Mouse (Mus musculus) hindbrain, embryonic 15.5 days (tissue): Measurements from ENCODE around the gene Abcc12. TPM values are rescaled to one million over a fixed set of nuclear protein-coding genes. Genes with fewer than 3 reads are reported as not detected.

Experiments
- ATAC-seq: fragments of 200-750 bp; cut with Nextera tagmentation; 2 replicates; pipeline ENCODE4 v1.8.0; 2017; ENCODE audit warnings: low read depth, moderate number of reproducible peaks, moderate TSS enrichment; ENCODE audit not compliant: low FRiP score
- H3K27ac ChIP-seq: fragments of 300-500 bp; sonication (generic); replicated peaks from 2 replicates; pipeline ENCODE4 v1.5.1; 2015; ENCODE audit warnings: mild to moderate bottlenecking, inconsistent platforms
- H3K27me3 ChIP-seq: fragments of 300-500 bp; sonication (generic); 2 replicates; pipeline ENCODE4 v1.6.1; 2015; ENCODE audit warnings: control low read depth, inconsistent platforms
- H3K36me3 ChIP-seq: fragments of 300-500 bp; sonication (generic); 2 replicates; pipeline ENCODE4 v1.6.1; 2015; ENCODE audit warnings: control low read depth, inconsistent platforms
- H3K4me1 ChIP-seq: fragments of 300-500 bp; sonication (generic); replicated peaks from 2 replicates; pipeline ENCODE4 v1.6.1; 2015; ENCODE audit warnings: control low read depth, inconsistent platforms
- H3K4me2 ChIP-seq: fragments of 300-500 bp; sonication (generic); 2 replicates; pipeline ENCODE4 v1.6.1; 2015; ENCODE audit warnings: moderate library complexity, mild to moderate bottlenecking, inconsistent platforms
- H3K4me3 ChIP-seq: fragments of 300-500 bp; sonication (generic); 2 replicates; pipeline ENCODE4 v1.5.1; 2015; ENCODE audit warnings: mild to moderate bottlenecking, inconsistent platforms
- H3K9ac ChIP-seq: fragments of 300-500 bp; sonication (generic); 2 replicates; pipeline ENCODE4 v1.6.1; 2015; ENCODE audit warnings: inconsistent platforms
- H3K9me3 ChIP-seq: fragments of 300-500 bp; sonication (generic); 2 replicates; pipeline ENCODE4 v1.6.1; 2016; ENCODE audit warnings: control low read depth, inconsistent platforms
- WGBS: fragments of 180-500 bp; shearing (Covaris S2); methylation state at CpG from one replicate; pipeline ENCODE4 v1.1.7; 2015; 5-methylcytosine and 5-hydroxymethylcytosine counted together
- polyA plus RNA-seq: library from polyadenylated mRNA; unstranded; fragments of >200 nt; fragmentation: Nextera tagmentation; extraction: Ambion mirVana; gene quantifications from 2 replicates; pipeline ENCODE4 v1.2.1, GENCODE M21; 2015

Abcc12 gene
- polyA plus RNA-seq, 1 experiment from 2014 or later = 0.23 TPM

DNA sequence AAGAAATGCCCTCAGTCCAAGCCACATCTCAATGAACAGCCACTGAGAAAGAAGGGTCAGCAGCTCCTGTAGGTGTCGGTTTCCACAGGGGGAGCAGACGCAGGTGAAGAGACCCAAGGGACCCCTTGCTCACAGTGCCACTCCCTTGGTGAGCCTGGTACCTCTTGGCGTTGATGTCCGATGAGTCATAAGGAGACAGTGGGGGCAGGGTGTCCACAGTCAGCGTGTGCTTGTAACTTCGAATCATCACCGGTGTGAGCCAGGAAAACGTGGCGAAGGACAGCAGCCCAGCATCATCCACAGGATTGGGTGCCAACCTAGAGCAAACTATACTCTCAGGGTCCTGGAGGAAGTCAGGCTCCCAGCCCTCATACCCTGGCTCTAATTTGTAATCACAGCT, 16.8 kb downstream of the Abcc12 start:
- H3K4me3 ChIP-seq = no peak overlapping the region
- no peaks in the 10 kb centered on the region for H3K27me3 ChIP-seq
- H3K9me3 ChIP-seq = no peaks in the 10 kb centered on the region
- no peak overlapping the region for H3K9ac ChIP-seq
- no peak overlapping the region for H3K4me2 ChIP-seq
- H3K27ac ChIP-seq = no peak overlapping the region
- H3K36me3 ChIP-seq = no peaks in the 10 kb centered on the region
- no peak for ATAC-seq
- 88% methylated on average over 9 of the region's 9 CpGs for WGBS
- H3K4me1 ChIP-seq = no peaks in the 10 kb centered on the region

DNA sequence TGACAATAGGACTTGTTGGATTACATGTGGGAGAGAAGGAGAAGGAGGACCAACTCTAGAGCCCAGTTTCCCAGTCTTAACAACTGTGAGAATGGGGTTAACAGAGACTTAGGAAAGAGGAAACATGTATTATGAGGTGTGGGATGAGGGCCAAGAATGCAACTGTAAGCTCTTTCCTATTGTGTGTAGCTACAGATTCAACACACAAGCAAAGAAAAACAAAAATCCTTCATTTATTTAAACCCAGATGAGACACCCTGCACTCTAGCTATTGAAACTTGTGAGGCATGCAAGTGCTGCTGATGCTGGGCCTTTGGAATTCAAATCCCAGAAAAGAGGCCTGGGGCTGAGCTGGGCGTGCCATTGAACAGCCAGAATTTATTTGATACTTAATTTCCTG, 18.7 kb downstream of the Abcc12 start:
- no peak overlapping the region for H3K27ac ChIP-seq
- no peaks in the 10 kb centered on the region for H3K9me3 ChIP-seq
- ATAC-seq = no peak
- H3K9ac ChIP-seq = no peak overlapping the region
- H3K36me3 ChIP-seq = no peaks in the 10 kb centered on the region
- no peak overlapping the region for H3K4me2 ChIP-seq
- H3K27me3 ChIP-seq = no peaks in the 10 kb centered on the region
- 41% methylated on average over 1 of the region's 1 CpGs for WGBS
- no peaks in the 10 kb centered on the region for H3K4me1 ChIP-seq
- no peak overlapping the region for H3K4me3 ChIP-seq

DNA sequence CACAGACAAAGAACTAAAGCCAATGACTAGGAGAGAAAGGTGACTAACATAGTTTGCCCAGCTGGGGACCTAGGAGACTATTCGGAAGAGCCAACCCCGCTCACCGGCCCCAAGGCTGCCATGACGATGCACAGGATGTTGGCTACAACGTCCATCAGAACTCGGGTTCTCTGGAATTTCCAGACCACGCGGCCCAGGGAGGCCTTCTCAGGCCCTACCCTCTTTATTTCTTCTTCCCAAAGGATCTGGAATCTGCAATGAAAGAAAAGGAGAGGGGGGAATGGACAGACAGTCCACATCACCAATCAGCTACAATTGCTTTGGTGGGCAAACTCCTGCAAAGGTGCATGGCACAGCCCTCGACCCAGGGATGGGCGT, 19.8 kb downstream of the Abcc12 start:
- WGBS = 89% methylated on average over 10 of the region's 10 CpGs
- H3K9me3 ChIP-seq = no peaks in the 10 kb centered on the region
- no peaks in the 10 kb centered on the region for H3K36me3 ChIP-seq
- no peaks in the 10 kb centered on the region for H3K27me3 ChIP-seq
- H3K4me3 ChIP-seq = no peak overlapping the region
- H3K4me1 ChIP-seq = no peaks in the 10 kb centered on the region
- H3K9ac ChIP-seq = no peak overlapping the region
- H3K27ac ChIP-seq = no peak overlapping the region
- ATAC-seq = no peak
- no peak overlapping the region for H3K4me2 ChIP-seq

DNA sequence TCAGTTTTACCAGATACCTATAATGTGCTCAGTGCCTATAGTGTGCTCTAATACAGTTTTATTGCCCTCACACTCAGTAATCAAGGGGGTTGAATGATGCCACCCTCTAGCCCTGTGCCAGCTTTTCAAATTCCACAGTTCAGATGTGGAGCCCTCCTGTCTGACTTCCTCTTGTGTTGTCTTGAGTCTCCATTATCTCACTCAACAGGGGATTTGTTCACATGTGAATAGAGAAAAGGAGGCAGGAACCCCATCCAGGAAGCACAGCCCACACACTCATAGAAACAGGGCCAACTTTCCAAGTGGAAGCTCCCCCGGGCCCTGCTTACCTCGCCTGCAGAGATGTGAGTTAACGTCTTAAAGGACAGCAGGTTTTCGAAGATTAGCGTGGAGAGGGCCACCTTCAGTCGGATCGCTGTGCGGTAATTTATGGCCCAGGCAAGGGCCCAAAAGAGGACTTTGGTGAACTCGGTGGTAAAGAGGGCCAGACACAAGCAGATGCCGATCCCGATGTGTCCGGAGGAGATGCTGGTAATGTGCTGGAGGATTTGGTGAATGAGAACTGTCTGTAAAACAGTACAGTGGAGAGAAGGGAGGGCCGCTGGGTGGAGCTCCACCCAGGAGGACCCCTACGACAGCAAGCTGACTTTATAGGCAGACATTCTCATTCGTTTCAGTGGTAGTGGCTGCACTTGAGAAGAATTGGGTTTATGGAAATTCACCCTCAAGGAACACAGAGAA, 20.4 kb downstream of the Abcc12 start:
- Histone ChIP-seq H3K36me3 (no peaks in the 10 kb centered on the region), H3K9me3 (no peaks in the 10 kb centered on the region), H3K4me2 (no peak overlapping the region), H3K27ac (no peak overlapping the region), H3K27me3 (no peaks in the 10 kb centered on the region), H3K9ac (no peak overlapping the region), H3K4me3 (no peak overlapping the region), H3K4me1 (no peaks in the 10 kb centered on the region)
- WGBS = 76% methylated on average over 15 of the region's 15 CpGs
- ATAC-seq = no peak

DNA sequence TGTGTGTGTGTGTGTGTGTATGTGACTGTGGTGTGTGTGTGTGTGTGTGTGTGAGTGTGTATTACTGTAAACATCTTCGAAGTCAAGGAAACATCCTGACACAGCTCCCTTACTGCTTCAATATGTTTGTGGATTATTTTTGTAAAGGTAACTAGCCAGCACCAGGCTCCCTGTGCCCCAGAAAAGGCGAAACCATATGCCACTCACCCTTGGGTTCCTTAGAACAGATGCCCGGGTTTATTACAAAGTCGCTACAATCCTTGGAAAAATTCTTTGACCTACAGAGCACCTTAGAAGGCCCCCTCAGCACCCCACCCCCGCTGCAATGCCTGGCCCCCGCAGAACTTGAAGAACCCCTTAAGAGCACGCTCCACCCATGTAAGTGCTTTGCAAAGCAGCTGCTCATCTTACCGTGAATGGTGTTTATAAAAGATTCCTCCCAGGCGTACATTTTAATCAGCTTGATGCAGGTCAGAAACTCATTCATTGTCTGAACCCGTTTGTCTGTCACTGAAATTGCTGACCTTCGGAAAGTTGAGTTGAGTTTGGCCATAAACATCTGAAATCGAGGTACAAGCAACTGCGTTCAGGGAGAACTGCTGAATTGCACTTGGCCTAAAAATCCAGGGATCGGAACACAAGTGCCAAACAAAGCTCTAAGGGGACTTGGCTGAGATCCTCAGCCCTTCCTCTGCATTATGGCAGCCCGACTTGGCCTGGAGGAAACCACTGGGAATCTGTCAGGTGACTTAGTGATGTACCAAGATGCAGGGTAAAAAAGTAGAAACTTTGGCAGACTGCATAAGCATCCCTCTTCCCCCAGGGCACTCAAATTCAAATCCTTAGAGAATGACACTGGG, 23.1 kb downstream of the Abcc12 start:
- H3K9me3 ChIP-seq = no peaks in the 10 kb centered on the region
- ATAC-seq = no peak
- 74% methylated on average over 15 of the region's 15 CpGs for WGBS
- no peaks in the 10 kb centered on the region for H3K27me3 ChIP-seq
- no peaks in the 10 kb centered on the region for H3K36me3 ChIP-seq
- H3K9ac ChIP-seq = no peak overlapping the region
- no peaks in the 10 kb centered on the region for H3K4me1 ChIP-seq
- no peak overlapping the region for H3K27ac ChIP-seq
- H3K4me3 ChIP-seq = no peak overlapping the region
- no peak overlapping the region for H3K4me2 ChIP-seq

DNA sequence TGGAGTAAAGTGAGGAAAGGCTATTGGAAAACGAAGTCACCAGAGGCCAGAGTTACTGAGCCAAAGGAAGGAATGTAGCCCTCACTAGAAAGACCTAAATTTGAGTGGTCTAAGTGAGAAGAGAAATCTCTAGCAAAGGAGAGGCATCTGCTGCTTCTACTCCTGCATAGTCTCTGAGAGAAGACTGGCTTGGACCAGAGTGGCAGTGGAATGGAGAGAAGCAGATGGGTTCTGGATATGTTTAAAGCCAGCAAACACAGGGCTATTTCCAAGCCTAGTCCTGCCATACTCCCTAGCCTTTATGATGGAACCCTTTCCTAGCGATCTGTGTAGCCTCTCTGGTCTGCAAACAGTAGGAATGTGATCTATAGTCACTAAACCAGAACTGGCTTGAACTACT, 24.9 kb downstream of the Abcc12 start:
- H3K27me3 ChIP-seq = no peaks in the 10 kb centered on the region
- no peaks in the 10 kb centered on the region for H3K4me1 ChIP-seq
- H3K27ac ChIP-seq = no peak overlapping the region
- WGBS = 80% methylated on average over 2 of the region's 2 CpGs
- H3K36me3 ChIP-seq = no peaks in the 10 kb centered on the region
- no peak overlapping the region for H3K4me3 ChIP-seq
- no peaks in the 10 kb centered on the region for H3K9me3 ChIP-seq
- ATAC-seq = no peak
- no peak overlapping the region for H3K4me2 ChIP-seq
- no peak overlapping the region for H3K9ac ChIP-seq

DNA sequence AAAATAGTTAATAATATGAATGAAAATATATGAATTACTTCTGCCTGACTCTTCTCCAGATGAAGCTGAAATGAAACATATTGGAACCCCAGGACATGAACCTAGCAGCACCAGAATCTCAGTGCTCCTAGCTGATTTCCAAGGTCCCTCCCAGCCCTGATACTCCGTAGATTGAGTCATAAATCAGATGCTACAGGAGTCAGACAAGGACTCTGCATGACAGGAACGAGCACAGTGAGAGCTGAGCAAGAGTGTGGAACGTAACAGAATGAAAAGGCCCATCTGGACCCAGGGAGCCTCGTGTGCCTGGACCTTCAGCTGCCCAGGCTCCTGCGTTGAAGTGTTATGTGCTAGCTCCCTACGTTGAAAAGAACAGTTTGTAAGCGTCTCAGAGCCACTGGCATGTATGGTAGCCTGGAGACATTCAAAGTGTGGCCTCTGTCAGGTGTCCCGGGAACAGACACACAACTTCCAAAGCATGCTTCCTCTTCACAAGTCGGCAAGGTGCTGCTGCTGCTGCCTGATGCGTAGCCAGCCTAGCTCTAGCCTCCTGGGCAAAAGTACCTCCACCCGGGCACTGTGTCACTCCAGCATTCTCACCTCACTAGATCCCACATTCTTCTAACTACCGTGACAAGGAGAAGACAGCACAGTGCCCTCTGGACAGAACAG, 26.1 kb downstream of the Abcc12 start:
- Histone ChIP-seq H3K27ac (no peak overlapping the region), H3K27me3 (no peaks in the 10 kb centered on the region), H3K9ac (no peak overlapping the region), H3K4me3 (no peak overlapping the region), H3K4me1 (no peaks in the 10 kb centered on the region), H3K4me2 (no peak overlapping the region), H3K36me3 (no peaks in the 10 kb centered on the region), H3K9me3 (no peaks in the 10 kb centered on the region)
- no peak for ATAC-seq
- WGBS = 84% methylated on average over 12 of the region's 12 CpGs

DNA sequence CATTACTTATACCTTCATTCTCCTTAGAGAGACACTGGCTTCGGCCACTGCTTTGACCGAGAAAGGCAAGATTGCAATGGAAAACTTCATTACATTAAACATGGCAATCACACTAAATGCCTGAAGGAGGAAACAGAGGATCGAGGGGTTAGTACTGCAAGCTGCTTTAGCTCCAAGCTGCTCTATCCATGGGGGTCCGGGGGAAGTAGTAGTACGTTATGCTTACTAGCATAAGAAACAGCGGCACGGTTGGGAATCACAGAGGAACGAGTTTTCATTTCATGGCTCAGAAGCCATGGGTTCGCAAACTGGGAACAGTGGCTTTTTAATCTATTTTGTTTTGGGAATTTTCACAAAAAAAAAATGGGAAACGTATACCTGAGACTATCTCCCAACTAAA, 30.0 kb downstream of the Abcc12 start:
- Histone ChIP-seq H3K9me3 (no peaks in the 10 kb centered on the region), H3K36me3 (no peaks in the 10 kb centered on the region), H3K4me1 (no peaks in the 10 kb centered on the region), H3K9ac (no peak overlapping the region), H3K4me2 (no peak overlapping the region), H3K4me3 (no peak overlapping the region), H3K27ac (no peak overlapping the region), H3K27me3 (no peaks in the 10 kb centered on the region)
- 84% methylated on average over 10 of the region's 10 CpGs for WGBS
- ATAC-seq = no peak

DNA sequence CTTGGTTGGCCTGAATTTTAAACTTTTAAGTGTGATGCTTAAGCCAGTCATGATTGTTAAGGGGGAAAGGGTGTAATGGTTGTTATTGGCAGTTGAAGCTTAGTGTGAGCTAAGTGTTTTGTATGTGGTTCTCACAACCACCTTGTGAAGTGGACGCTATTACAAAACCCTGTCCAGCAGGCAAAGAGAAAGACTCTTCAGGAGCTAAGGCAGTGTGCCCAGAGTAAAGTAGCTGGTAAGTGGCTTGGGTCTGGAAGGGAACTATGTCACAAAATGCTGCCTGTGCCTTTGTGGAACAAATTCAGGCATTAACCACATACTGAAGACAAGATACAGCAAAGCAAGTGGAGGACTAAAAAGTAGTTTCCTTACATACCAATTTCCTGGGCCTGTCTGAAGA, 34.5 kb downstream of the Abcc12 start:
- 89% methylated on average over 1 of the region's 1 CpGs for WGBS
- Histone ChIP-seq H3K36me3 (no peaks in the 10 kb centered on the region), H3K4me1 (no peaks in the 10 kb centered on the region), H3K9me3 (no peaks in the 10 kb centered on the region), H3K27me3 (no peaks in the 10 kb centered on the region), H3K4me3 (no peak overlapping the region), H3K9ac (no peak overlapping the region), H3K4me2 (no peak overlapping the region), H3K27ac (no peak overlapping the region)
- no peak for ATAC-seq

DNA sequence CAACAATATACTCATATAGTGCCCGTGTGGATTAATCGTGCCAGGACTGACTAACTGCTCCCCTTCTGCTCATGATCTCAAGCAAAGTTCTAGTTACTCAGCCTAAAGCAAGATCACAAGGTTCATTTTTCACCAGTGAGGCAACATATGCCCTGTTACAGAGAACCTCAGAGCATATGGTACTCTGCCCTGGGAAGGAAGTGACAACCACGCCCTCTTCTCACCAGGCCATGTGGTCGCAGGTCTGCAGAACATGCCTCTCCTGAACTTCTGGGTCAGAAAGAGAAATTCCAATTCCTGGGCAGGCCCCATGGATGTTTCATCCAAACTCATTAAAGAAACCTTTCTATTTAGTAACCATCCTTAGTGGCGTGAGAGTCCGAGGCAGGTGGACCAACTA, 39.6 kb downstream of the Abcc12 start:
- Histone ChIP-seq H3K9me3 (no peaks in the 10 kb centered on the region), H3K27ac (no peak overlapping the region), H3K27me3 (no peaks in the 10 kb centered on the region), H3K4me1 (peaks cover 5% of the 10 kb centered on the region), H3K4me3 (no peak overlapping the region), H3K9ac (no peak overlapping the region), H3K36me3 (no peaks in the 10 kb centered on the region), H3K4me2 (no peak overlapping the region)
- no peak for ATAC-seq
- 92% methylated on average over 6 of the region's 6 CpGs for WGBS

DNA sequence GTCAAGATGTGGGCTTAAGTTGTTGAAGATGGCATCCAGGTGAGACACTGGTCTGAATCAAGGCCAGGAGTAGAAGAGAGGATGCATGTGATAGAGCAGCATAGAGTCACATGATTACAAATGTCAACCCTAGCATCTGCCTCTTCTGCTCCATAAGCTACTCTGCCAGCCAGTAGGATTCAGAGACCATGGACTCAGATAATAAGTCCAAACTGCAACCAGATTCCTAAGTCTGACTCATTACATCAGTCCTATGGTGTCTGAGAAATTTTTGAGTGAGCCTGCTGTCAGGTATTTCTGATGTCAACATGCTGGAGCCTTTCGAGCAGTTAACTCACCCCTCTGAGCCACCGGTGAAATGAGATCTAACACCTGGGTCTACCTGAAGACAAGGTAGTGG, 40.1 kb downstream of the Abcc12 start:
- H3K4me1 ChIP-seq = peaks cover 9% of the 10 kb centered on the region
- no peaks in the 10 kb centered on the region for H3K27me3 ChIP-seq
- WGBS = 93% methylated on average over 2 of the region's 2 CpGs
- H3K36me3 ChIP-seq = no peaks in the 10 kb centered on the region
- H3K27ac ChIP-seq = no peak overlapping the region
- no peak overlapping the region for H3K4me3 ChIP-seq
- no peak overlapping the region for H3K4me2 ChIP-seq
- ATAC-seq = no peak
- no peaks in the 10 kb centered on the region for H3K9me3 ChIP-seq
- H3K9ac ChIP-seq = no peak overlapping the region

DNA sequence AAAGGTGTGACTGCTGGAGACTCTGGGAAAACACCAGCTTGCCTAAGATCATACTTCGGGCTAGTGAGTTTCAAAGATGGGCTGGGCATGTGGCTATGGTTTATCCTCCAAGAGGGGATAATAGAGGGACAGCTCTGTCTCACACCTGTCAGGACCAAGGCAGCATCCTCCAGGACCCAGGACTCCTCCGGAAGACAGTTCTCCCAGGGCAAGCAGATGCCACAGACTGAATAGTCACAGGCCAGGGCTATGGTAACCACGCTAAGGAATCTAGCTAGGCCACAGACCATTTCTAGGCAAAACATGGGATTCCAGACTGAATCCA, 43.9 kb downstream of the Abcc12 start:
- H3K9ac ChIP-seq = no peak overlapping the region
- peaks cover 9% of the 10 kb centered on the region for H3K4me1 ChIP-seq
- no peak overlapping the region for H3K4me2 ChIP-seq
- ATAC-seq = peak; percentile 27; the same call in 1 of the 2 replicates
- no peaks in the 10 kb centered on the region for H3K27me3 ChIP-seq
- no peaks in the 10 kb centered on the region for H3K36me3 ChIP-seq
- no peak overlapping the region for H3K27ac ChIP-seq
- H3K4me3 ChIP-seq = no peak overlapping the region
- WGBS = 73% methylated on average over 3 of the region's 3 CpGs
- H3K9me3 ChIP-seq = no peaks in the 10 kb centered on the region
